Mouse (Mus musculus): ENCODE results near the gene Slc25a38.

The Slc25a38 gene

DNA sequence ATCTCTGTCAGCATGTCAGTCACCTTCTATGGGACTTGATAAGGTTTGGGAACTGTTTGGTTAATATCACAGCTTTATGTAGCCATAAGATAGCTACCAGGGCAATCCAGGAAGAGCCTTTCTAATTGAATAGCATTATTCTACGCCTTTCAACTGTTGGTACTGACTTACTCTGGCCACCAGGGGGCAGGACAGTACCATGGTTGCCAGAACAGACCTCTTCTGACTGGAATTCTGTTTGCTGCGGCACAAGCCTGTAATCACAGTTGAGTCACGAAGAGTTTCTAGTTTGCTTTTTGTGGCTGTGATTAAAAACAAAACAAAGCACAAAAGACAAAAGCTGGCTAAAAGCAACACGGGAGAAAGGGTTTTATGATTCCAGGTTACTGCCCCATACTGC is 30.5 kb downstream of the Slc25a38 start:
- peak; percentile 53 for DNase-seq (ENCODE audit: low read depth, low spot score)

DNA sequence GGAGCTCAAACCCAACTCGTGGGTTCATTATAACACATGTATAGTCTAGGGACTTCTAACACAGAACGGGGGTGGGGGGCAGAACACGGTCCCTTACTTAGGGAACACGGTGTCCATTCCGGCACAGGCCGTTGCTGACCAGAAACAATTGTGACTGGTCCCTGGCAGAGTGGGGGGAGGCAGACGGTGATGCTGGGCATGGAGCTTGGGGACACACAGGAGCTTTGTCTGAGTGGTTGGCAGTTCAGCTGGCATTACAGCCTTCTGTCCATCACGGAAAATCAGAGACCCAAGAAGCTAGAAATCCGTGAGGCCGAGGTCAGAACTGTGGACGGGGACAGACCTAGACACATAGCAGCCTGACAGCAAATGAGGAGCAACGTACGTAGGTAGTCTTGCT is 34.3 kb downstream of the Slc25a38 start:
- no peak for DNase-seq (ENCODE audit: low read depth, low spot score)

DNA sequence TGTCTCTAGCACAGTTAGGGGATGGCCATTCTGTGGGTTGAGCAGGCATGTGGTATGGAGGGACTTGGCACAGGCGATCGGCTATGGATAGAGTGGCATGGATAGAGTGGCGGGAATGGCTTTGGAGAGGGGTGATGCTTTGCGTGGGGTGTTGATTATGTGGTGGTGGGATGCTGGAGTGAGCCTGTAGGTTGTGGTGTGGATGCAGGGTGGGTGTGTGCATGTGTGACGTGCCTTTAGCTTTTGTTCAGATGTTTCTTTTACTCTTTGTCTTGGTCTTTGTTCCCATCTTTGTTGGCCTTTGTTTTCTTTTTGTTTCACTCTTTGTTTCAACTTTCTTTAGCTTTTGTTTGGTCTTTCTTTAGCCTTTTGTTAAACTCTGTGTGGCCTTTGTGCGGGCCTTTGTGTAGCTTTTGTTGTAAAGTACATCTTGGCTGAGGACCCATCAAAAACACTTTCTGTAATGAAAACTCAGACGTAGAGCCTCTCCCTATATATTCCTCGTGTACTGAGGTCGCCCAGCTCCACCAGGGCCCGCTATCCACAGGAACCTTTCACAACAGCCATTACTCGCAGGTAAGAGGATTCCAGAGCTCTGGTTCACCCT is 39.2 kb downstream of the Slc25a38 start, which contains the start of gene Mobp:
Mobp (plus strand) TSS at position 486 of the 607 bp plus-strand sequence.
- DNase-seq (ENCODE audit: low read depth, low spot score) = no peak

DNA sequence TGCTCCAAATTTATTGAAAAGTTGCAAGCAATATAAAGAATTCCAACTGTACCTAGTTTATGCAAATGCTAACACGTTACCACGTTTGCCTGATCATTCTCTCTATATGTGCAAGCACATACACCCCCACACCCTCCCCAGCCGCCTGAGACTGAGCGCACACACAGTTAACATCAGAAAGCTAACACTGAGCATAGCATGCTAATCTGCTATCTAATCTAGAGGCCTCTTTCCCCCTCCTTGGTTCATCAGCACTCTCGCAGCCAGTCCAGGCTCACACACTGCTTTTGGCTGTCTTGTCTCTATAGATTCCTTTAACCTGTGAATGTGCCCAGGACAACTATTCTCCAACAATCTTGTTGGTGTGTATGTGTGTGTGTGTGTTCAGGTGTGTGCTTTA is 41.0 kb downstream of the Slc25a38 start:
- DNase-seq (ENCODE audit: low read depth, low spot score) = no peak

DNA sequence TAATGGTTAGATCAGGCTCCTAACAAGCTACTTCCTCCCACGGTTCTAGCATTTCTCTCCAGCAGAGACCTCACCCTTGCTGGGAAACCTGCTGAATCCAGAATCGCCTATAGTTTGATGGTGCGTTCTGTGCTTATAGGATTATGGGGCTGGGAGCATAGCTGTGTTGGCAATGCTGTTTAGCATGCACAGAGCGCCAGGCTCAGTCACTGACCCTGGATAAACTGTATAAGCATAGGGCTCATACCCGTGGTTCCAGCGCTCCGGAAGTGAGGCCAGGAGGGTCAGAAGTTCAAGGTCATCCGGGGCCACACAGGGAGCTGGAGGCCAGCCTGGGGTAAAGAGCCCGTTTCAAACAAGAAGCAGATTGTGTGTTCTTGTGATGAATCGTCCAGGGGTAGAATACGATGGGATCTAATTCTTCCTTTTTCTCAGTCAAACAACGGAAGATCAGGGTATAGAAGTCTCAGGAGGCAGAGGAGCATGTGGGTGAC is 41.8 kb downstream of the Slc25a38 start:
- DNase-seq (ENCODE audit: low read depth, low spot score) = no peak

DNA sequence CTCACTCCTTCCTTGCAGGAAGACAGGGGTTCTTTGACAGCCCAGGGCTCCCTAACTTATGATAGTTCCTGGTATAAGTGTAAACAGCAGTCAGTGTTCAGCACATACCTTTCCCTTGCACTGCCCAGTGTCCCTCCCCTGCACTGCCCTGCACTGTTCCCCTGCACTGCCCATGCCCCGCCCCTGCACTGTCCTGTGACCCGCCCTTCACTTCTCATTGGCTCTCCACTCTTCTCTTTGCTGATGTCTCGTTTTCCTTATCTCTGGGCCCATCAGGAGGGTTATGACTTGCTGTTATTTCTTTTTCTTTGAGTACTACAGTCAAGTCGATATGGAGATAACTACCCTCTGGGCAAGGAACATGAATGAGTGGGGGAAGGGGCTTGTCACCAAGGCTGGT is 47.9 kb downstream of the Slc25a38 start:
- DNase-seq (ENCODE audit: low read depth, low spot score) = no peak

DNA sequence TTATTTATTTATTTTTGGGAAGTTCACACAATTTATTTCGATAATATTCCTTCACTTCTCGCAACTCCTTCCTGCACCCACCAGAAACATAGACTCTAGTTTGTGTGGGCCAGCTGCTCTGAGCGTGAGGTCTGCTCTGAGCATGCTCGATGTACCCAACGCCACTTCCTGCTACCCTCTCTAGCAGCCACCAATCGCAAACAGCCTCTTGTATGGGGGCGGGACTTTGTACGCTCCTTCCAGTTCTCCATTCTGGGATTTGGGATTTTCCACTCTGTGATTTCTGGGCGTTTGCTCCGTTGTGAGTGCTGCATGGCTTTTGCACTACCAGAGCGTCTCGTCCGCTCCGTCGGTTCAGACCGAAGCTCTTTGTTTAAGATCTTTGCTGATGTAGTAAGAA is 53.7 kb downstream of the Slc25a38 start:
- DNase-seq (ENCODE audit: low read depth, low spot score) = no peak

DNA sequence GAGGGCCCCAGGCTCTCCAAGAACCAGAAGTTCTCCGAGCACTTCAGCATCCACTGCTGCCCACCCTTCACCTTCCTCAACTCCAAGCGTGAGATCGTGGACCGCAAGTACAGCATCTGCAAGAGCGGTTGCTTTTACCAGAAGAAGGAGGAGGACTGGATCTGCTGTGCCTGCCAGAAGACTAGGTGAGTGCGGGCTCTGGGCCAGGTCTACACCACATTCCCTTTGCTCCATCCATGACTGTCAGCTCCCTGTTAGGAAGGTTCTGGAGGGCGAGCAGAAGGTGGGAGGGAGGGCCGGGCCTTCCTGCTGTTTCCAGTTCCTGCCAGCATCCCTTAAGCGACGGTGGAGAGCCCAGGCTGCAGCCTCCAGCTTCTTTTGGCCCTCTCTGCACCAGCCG is 57.7 kb downstream of the Slc25a38 start:
- DNase-seq (ENCODE audit: low read depth, low spot score) = no peak

DNA sequence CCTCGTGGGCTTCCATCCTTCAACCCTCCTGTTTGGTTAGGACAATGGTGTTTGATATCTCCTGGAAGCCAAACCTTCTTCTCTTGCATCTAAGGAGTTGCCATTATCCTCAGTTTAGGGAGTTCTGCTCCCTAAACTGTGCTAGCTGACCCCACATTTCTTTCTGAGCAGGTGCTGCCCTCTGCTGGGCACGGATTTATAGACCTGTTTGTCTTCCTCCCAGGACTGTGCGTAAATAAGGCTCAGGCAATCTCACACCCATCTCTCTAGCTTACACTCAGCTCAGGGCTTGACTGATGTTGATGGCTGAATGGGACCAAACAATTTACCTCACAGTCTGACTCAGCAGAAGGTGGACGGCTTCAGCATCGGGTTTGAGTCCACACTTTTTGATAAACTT is 61.1 kb downstream of the Slc25a38 start:
- peak; percentile 41 for DNase-seq (ENCODE audit: low read depth, low spot score)

All from c-Kit-negative CD71-positive TER-119-positive erythroid progenitor cells, embryonic 14.5 days (primary cell).